Mouse (Mus musculus) ES-Bruce4 (cell line): Measurements from ENCODE around the gene Dhdh. TPM values are rescaled to one million over a fixed set of nuclear protein-coding genes. Genes with fewer than 3 reads are reported as not detected.
"Not testable (repeated sequence)": the region's sequence is repeated elsewhere in the genome, so short reads cannot be mapped to it uniquely, and the experiment has no call there.

ENCODE experiments used
- H3K27ac ChIP-seq: 2 replicates; pipeline ENCODE4 v1.5.1; 2012; ENCODE audit warnings: low read length, inconsistent platforms; ENCODE audit not compliant: insufficient read depth
- H3K27me3 ChIP-seq: 2 replicates; pipeline ENCODE4 v1.6.1; 2012; ENCODE audit warnings: mild to moderate bottlenecking, low read length, inconsistent platforms; ENCODE audit not compliant: control insufficient read depth, poor library complexity, insufficient read depth, severe bottlenecking
- H3K36me3 ChIP-seq: 2 replicates; pipeline ENCODE4 v1.6.1; 2012; ENCODE audit warnings: inconsistent platforms, mild to moderate bottlenecking, low read length, moderate library complexity; ENCODE audit not compliant: control insufficient read depth, poor library complexity, insufficient read depth, severe bottlenecking
- H3K4me1 ChIP-seq: one replicate; pipeline ENCODE4 v1.8.1; 2011; ENCODE audit warnings: low read length; ENCODE audit not compliant: control insufficient read depth, insufficient read depth
- H3K4me3 ChIP-seq: 2 replicates; pipeline ENCODE4 v1.5.1; 2011; ENCODE audit warnings: low read depth, mild to moderate bottlenecking, low read length
- H3K9ac ChIP-seq: 2 replicates; pipeline ENCODE4 v1.6.1; 2012; ENCODE audit warnings: low read depth, mild to moderate bottlenecking, inconsistent platforms; ENCODE audit not compliant: poor library complexity, severe bottlenecking
- H3K9me3 ChIP-seq: replicated peaks from 2 replicates; pipeline ENCODE4 v1.6.1; 2012; ENCODE audit warnings: mild to moderate bottlenecking, low read length, inconsistent platforms; ENCODE audit not compliant: control insufficient read depth, poor library complexity, insufficient read depth, severe bottlenecking
- CTCF ChIP-seq: IDR thresholded peaks from one replicate; pipeline ENCODE4 v1.8.1; 2011; ENCODE audit warnings: low read depth, low read length
- EP300 ChIP-seq: IDR thresholded peaks from 2 replicates; pipeline ENCODE4 v1.6.1; 2011; ENCODE audit warnings: low read depth, low read length; ENCODE audit not compliant: insufficient read depth
- POLR2A ChIP-seq: IDR thresholded peaks from one replicate; pipeline ENCODE4 v1.8.1; 2011; ENCODE audit warnings: low read length; ENCODE audit not compliant: insufficient read depth
- polyA plus RNA-seq: library from polyadenylated mRNA; stranded (reverse); fragments of >200 nt; gene quantifications from 2 replicates; pipeline ENCODE4 v1.2.4, GENCODE M21; 2011; ENCODE audit warnings: low read depth; ENCODE audit not compliant: missing spikeins, insufficient read depth, insufficient read length

Dhdh gene
- polyA plus RNA-seq, 1 experiment, result 15.3 TPM

DNA sequence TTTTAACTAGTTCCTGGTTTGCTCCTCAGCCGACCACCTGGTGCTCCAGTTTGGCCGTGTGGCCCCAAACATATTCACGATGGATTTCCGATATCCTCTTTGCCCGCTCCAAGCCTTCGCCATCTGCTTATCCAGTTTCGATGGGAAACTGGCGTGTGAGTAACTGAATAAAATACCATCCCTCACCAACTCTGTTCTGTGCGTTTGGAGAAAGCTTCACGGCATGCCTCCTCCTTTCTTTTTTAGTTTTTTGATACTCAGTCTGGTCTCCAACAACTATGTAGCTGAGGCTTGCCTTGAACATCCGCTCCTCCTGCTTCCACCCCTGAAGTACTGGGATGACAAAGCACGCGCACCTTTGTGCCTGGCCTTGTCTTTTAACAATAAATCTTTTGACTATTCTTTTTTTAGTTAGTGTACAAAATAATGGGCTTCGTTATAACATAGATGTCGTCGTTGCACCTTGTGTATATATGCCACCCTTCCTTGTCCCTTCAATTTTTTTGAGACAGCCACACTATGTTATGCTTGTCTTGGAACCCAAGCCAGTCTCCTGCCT, 33.7 kb upstream of the Dhdh start:
- Histone ChIP-seq H3K27me3 (no peaks in the 10 kb centered on the region), H3K27ac (peak overlapping the region; percentile 38), H3K36me3 (peaks cover 12% of the 10 kb centered on the region), H3K4me1 (peaks cover 2% of the 10 kb centered on the region), H3K4me3 (peak overlapping the region; percentile 91), H3K9ac (peak overlapping the region; percentile 56), H3K9me3 (no peaks in the 10 kb centered on the region)
- no peak for TF ChIP-seq EP300
- no peak for TF ChIP-seq POLR2A
- no peak for TF ChIP-seq CTCF

DNA sequence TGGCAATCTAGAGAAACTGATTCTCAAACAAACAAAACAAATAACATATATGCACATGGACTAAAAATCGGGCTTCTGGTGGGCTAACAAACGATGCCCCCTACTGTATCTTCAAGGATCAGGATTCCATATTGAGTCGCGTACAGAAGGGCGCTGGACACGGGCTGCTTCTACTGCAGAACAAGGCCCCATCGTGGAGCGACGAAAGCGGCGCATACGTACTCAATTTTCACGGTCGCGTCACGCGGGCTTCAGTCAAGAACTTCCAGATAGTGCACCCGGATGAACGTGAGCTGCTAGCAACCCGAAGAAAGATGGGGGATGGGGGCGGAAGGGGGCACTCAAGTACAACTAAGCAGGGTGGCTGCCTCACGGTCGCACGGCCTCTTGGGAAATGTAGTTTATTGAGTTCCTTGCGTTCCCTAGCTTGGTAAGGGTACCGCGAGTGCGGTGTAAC, 33.2 kb upstream of the Dhdh start:
- H3K27ac ChIP-seq, result peak overlapping the region; percentile 46; the same call in 1 of the 2 replicates
- peak overlapping the region; percentile 56 for H3K9ac ChIP-seq
- peaks cover 2% of the 10 kb centered on the region for H3K4me1 ChIP-seq
- H3K9me3 ChIP-seq, result no peaks in the 10 kb centered on the region
- H3K36me3 ChIP-seq, result peaks cover 12% of the 10 kb centered on the region
- H3K4me3 ChIP-seq, result peak overlapping the region; percentile 91
- no peaks in the 10 kb centered on the region for H3K27me3 ChIP-seq
- TF ChIP-seq CTCF, result peak; percentile 15
- no peak for TF ChIP-seq POLR2A
- TF ChIP-seq EP300, result peak; percentile 46; the same call in 1 of the 2 replicates

- Histone ChIP-seq H3K27me3 (no peaks in the 10 kb centered on the region), H3K27ac (no peak overlapping the region), H3K9me3 (no peaks in the 10 kb centered on the region), H3K36me3 (peaks cover 12% of the 10 kb centered on the region), H3K4me1 (peaks cover 9% of the 10 kb centered on the region), H3K9ac (peak overlapping the region; percentile 56; the same call in 1 of the 2 replicates), H3K4me3 (no peak overlapping the region)
- no peak for TF ChIP-seq EP300
- TF ChIP-seq POLR2A, result no peak
- no peak for TF ChIP-seq CTCF
Measured at GRCm38 (mm10) chr7:45520605-45521004, 32.0 kb upstream of the Dhdh start.

DNA sequence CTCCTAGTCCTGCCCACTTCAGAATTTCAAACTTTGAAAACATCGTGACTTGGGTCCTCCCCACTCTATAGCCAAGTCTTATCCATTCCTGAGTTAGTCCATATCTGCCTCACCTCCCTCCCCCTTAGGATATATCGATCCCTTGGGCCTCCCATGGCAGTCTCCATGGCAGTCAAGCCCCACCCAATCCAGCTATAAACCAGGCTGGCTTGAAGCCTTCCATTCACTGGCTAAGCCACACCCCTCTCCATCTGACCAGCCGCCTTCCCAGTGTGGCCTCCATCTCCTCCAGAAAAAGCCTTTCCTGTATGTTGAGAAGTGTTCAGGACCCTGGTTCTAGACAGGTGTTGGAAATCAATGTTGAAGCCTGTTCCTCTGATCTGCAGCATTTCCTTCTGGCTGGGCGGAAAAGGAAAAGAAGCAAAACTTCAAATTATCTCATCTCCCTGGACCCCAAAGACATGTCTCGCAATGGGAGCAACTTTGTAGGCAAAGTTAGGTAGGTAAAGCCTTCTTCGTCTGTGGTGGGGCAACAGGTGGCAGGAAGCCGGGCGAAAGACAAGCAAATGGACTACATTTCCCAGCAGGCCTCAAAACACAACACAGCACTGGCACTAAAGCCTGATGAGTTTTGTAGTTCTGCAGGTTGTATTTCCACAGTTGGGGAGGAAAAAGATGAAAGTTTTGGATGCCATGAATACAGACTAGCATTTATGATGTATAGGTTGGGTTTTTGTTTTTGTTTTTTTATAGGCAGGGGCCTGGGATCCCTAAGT, 30.9 kb upstream of the Dhdh start:
- 0 out of 2 replicates have a peak overlapping the region, but pooled peaks have one; percentile 2 for H3K4me3 ChIP-seq
- H3K36me3 ChIP-seq, result peaks cover 11% of the 10 kb centered on the region
- TF ChIP-seq CTCF, result no peak
- no peak for TF ChIP-seq POLR2A
- TF ChIP-seq EP300, result no peak
- peaks cover 9% of the 10 kb centered on the region for H3K4me1 ChIP-seq
- H3K27me3 ChIP-seq, result no peaks in the 10 kb centered on the region
- H3K27ac ChIP-seq, result peak overlapping the region; percentile 72
- H3K9me3 ChIP-seq, result no peaks in the 10 kb centered on the region
- no peak overlapping the region for H3K9ac ChIP-seq

DNA sequence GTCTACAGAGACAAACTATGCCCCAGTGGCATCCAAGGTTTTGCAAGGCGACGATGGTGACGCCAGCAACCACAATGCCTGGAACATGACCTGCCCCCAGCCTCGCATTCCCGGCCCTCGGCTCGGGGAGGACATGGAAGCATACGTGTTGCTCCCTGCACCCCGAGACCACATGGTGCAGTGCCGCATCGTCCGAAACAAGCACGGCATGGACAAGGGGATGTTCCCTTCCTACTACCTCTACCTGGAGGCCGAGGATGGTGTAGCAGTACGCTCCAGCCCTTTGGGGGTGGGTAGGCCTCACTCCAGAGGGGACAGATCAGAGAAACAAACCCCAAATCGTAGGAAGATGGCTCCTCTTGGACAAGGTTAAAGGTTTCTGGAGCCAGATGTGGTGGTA, 30.0 kb upstream of the Dhdh start:
- Histone ChIP-seq H3K27me3 (no peaks in the 10 kb centered on the region), H3K27ac (peak overlapping the region; percentile 0; the same call in 1 of the 2 replicates), H3K36me3 (peaks cover 6% of the 10 kb centered on the region), H3K9ac (no peak overlapping the region), H3K9me3 (no peaks in the 10 kb centered on the region), H3K4me3 (no peak overlapping the region), H3K4me1 (peaks cover 9% of the 10 kb centered on the region)
- TF ChIP-seq EP300 (peak; percentile 3; the same call in 1 of the 2 replicates), POLR2A (no peak)

DNA sequence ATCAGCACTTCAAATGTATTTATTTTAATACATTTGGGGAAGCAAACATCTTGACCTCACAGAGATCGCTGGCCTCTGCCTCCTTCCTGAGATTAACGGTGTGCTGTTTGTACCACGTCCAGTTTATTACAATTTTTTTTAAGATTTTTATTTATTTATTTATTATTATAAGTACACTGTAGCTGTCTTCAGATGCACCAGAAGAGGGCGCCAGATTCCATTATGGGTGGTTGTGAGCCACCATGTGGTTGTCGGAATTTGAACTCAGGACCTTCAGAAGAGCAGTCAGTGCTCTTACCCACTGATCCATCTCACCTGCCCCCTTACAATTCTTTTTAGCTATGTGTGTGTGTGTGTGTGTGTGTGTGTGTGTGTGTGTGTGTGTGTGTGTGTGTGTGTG, 28.2 kb upstream of the Dhdh start:
- not testable (repeated sequence) for H3K27me3 ChIP-seq

More for the DNA sequence above, 28.2 kb upstream of the Dhdh start:
- H3K27ac ChIP-seq, H3K9me3 ChIP-seq, H3K4me1 ChIP-seq, H3K9ac ChIP-seq, H3K4me3 ChIP-seq, H3K36me3 ChIP-seq: not testable (repeated sequence)
